Mouse (Mus musculus): ENCODE measurements at regions not wholly inside any gene's neighbourhood (a gene's known extent, or its start where the extent isn't known, plus 50 kb on each side); places are given as distances from the start of the nearest gene placed in this dataset.
A peak's percentile ranks its signal among the peaks of the same experiment; 100 is the strongest.

- Histone ChIP-seq H3K27me3 (ENCODE audit: insufficient read depth, low read length) (no peaks in the 10 kb centered on the region), H3K36me3 (replicated peaks) (no peaks in the 10 kb centered on the region), H3K4me1 (ENCODE audit: insufficient read depth, low read depth, low read length) (peaks cover 68% of the 10 kb centered on the region), H3K9me3 (replicated peaks) (no peaks in the 10 kb centered on the region), H3K4me3 (ENCODE audit: low read depth, low read length) (no peak overlapping the region; the same call in 1 of the 2 replicates)
- no peak for TF ChIP-seq GATA1 (IDR thresholded peaks at IDR 0.05; ENCODE audit: borderline replicate concordance, low read length)
- peak; percentile 85 for TF ChIP-seq TAL1 (conservative IDR thresholded peaks at IDR 0.05; ENCODE audit: low read depth, low read length)
- DNase-seq (ENCODE audit: low spot score) (peak; percentile 47), ATAC-seq (ENCODE audit: extremely low read depth, insufficient number of reproducible peaks, low FRiP score, poor library complexity, severe bottlenecking) (peak; percentile 93)
These were observed 371.4 kb upstream of the Runx1 start for GRCm38 (mm10) chr16:93197300-93197699.

- no peak for DNase-seq (ENCODE audit: low spot score)
- Histone ChIP-seq H3K4me1 (ENCODE audit: insufficient read depth, low read depth, low read length) (peaks cover 90% of the 10 kb centered on the region), H3K9me3 (replicated peaks) (no peaks in the 10 kb centered on the region), H3K36me3 (replicated peaks) (no peaks in the 10 kb centered on the region), H3K4me3 (ENCODE audit: low read depth, low read length) (no peak overlapping the region), H3K27me3 (ENCODE audit: insufficient read depth, low read length) (no peaks in the 10 kb centered on the region)
- TF ChIP-seq TAL1 (conservative IDR thresholded peaks at IDR 0.05; ENCODE audit: low read depth, low read length) = no peak
- no peak for TF ChIP-seq GATA2 (IDR thresholded peaks at IDR 0.05; ENCODE audit: borderline replicate concordance, low read depth, low read length)
- TF ChIP-seq GATA1 (IDR thresholded peaks at IDR 0.05; ENCODE audit: borderline replicate concordance, low read length) = no peak
- TF ChIP-seq POLR2AphosphoS5 (IDR thresholded peaks at IDR 0.05; ENCODE audit: insufficient replicate concordance, low read depth, low read length) = no peak
- TF ChIP-seq CTCF (IDR thresholded peaks at IDR 0.05; ENCODE audit: low read depth, low read length) = no peak
- ATAC-seq (ENCODE audit: extremely low read depth, insufficient number of reproducible peaks, low FRiP score, poor library complexity, severe bottlenecking) = no peak
These were observed 368.1 kb upstream of the Runx1 start for GRCm38 (mm10) chr16:93193921-93194481.

- DNase-seq (ENCODE audit: low spot score) (no peak), ATAC-seq (ENCODE audit: extremely low read depth, insufficient number of reproducible peaks, low FRiP score, poor library complexity, severe bottlenecking) (no peak)
- H3K9me3 ChIP-seq (replicated peaks) = no peaks in the 10 kb centered on the region
- H3K27me3 ChIP-seq (ENCODE audit: insufficient read depth, low read length) = no peaks in the 10 kb centered on the region; the same call in 1 of the 2 replicates
- no peak overlapping the region; the same call in 1 of the 2 replicates for H3K4me3 ChIP-seq (ENCODE audit: low read depth, low read length)
- H3K36me3 ChIP-seq (replicated peaks) = no peaks in the 10 kb centered on the region
- no peak for TF ChIP-seq GATA2 (IDR thresholded peaks at IDR 0.05; ENCODE audit: borderline replicate concordance, low read depth, low read length)
- TF ChIP-seq CTCF (IDR thresholded peaks at IDR 0.05; ENCODE audit: low read depth, low read length) = no peak
- no peak for TF ChIP-seq TAL1 (conservative IDR thresholded peaks at IDR 0.05; ENCODE audit: low read depth, low read length)
- TF ChIP-seq GATA1 (IDR thresholded peaks at IDR 0.05; ENCODE audit: borderline replicate concordance, low read length) = no peak
- TF ChIP-seq POLR2AphosphoS5 (IDR thresholded peaks at IDR 0.05; ENCODE audit: insufficient replicate concordance, low read depth, low read length) = no peak
- peaks cover 89% of the 10 kb centered on the region for H3K4me1 ChIP-seq (ENCODE audit: insufficient read depth, low read depth, low read length)
These were observed 367.3 kb upstream of the Runx1 start for GRCm38 (mm10) chr16:93193263-93193662.

- Histone ChIP-seq H3K27me3 (ENCODE audit: insufficient read depth, low read length) (no peaks in the 10 kb centered on the region; the same call in 1 of the 2 replicates), H3K9me3 (replicated peaks) (no peaks in the 10 kb centered on the region), H3K4me1 (ENCODE audit: insufficient read depth, low read depth, low read length) (peaks cover 85% of the 10 kb centered on the region), H3K36me3 (replicated peaks) (no peaks in the 10 kb centered on the region), H3K4me3 (ENCODE audit: low read depth, low read length) (no peak overlapping the region)
- DNase-seq (ENCODE audit: low spot score) (no peak), ATAC-seq (ENCODE audit: extremely low read depth, insufficient number of reproducible peaks, low FRiP score, poor library complexity, severe bottlenecking) (no peak)
- TF ChIP-seq CTCF (IDR thresholded peaks at IDR 0.05; ENCODE audit: low read depth, low read length) (no peak), POLR2AphosphoS5 (IDR thresholded peaks at IDR 0.05; ENCODE audit: insufficient replicate concordance, low read depth, low read length) (no peak), GATA1 (IDR thresholded peaks at IDR 0.05; ENCODE audit: borderline replicate concordance, low read length) (no peak), TAL1 (conservative IDR thresholded peaks at IDR 0.05; ENCODE audit: low read depth, low read length) (no peak), GATA2 (IDR thresholded peaks at IDR 0.05; ENCODE audit: borderline replicate concordance, low read depth, low read length) (no peak)
These were observed 366.8 kb upstream of the Runx1 start for GRCm38 (mm10) chr16:93192651-93193173.

GRCm38 (mm10) chr16:93191174-93191573, 365.2 kb upstream of the Runx1 start:
- Histone ChIP-seq H3K27me3 (ENCODE audit: insufficient read depth, low read length) (peaks cover 3% of the 10 kb centered on the region; the same call in 1 of the 2 replicates), H3K4me3 (ENCODE audit: low read depth, low read length) (no peak overlapping the region; the same call in 1 of the 2 replicates), H3K4me1 (ENCODE audit: insufficient read depth, low read depth, low read length) (peaks cover 71% of the 10 kb centered on the region), H3K36me3 (replicated peaks) (no peaks in the 10 kb centered on the region), H3K9me3 (replicated peaks) (no peaks in the 10 kb centered on the region)
- TF ChIP-seq GATA1 (IDR thresholded peaks at IDR 0.05; ENCODE audit: borderline replicate concordance, low read length) (no peak), TAL1 (conservative IDR thresholded peaks at IDR 0.05; ENCODE audit: low read depth, low read length) (no peak), POLR2AphosphoS5 (IDR thresholded peaks at IDR 0.05; ENCODE audit: insufficient replicate concordance, low read depth, low read length) (no peak)
- ATAC-seq (ENCODE audit: extremely low read depth, insufficient number of reproducible peaks, low FRiP score, poor library complexity, severe bottlenecking) = no peak
- no peak for DNase-seq (ENCODE audit: low spot score)

GRCm38 (mm10) chr16:93190301-93190700, 364.4 kb upstream of the Runx1 start:
- Histone ChIP-seq H3K27me3 (ENCODE audit: insufficient read depth, low read length) (peaks cover 6% of the 10 kb centered on the region; the same call in 1 of the 2 replicates), H3K4me1 (ENCODE audit: insufficient read depth, low read depth, low read length) (peaks cover 62% of the 10 kb centered on the region), H3K4me3 (ENCODE audit: low read depth, low read length) (no peak overlapping the region), H3K36me3 (replicated peaks) (no peaks in the 10 kb centered on the region), H3K9me3 (replicated peaks) (no peaks in the 10 kb centered on the region)
- ATAC-seq (ENCODE audit: extremely low read depth, insufficient number of reproducible peaks, low FRiP score, poor library complexity, severe bottlenecking) (no peak), DNase-seq (ENCODE audit: low spot score) (no peak)
- no peak for TF ChIP-seq TAL1 (conservative IDR thresholded peaks at IDR 0.05; ENCODE audit: low read depth, low read length)
- TF ChIP-seq GATA1 (IDR thresholded peaks at IDR 0.05; ENCODE audit: borderline replicate concordance, low read length) = no peak
- no peak for TF ChIP-seq GATA2 (IDR thresholded peaks at IDR 0.05; ENCODE audit: borderline replicate concordance, low read depth, low read length)
- no peak for TF ChIP-seq CTCF (IDR thresholded peaks at IDR 0.05; ENCODE audit: low read depth, low read length)
- TF ChIP-seq POLR2AphosphoS5 (IDR thresholded peaks at IDR 0.05; ENCODE audit: insufficient replicate concordance, low read depth, low read length) = no peak
